Mouse (Mus musculus): ENCODE data around the gene Habp2. TPM values are rescaled to one million over a fixed set of nuclear protein-coding genes. Genes with fewer than 3 reads are reported as not detected.

The Habp2 gene
- polyA plus RNA-seq, 1 experiment from 2014 or later: 0.06 TPM

GRCm38 (mm10) chr19:56297264-56297663 lies 10.3 kb downstream of the Habp2 start:
- no peak overlapping the region for H3K4me2 ChIP-seq
- ATAC-seq (ENCODE audit: low FRiP score): no peak
- H3K27ac ChIP-seq (replicated peaks): no peak overlapping the region
- 72% methylated on average over 3 of the region's 3 CpGs for WGBS
- H3K9ac ChIP-seq (replicated peaks): no peak overlapping the region
- H3K27me3 ChIP-seq (replicated peaks): no peaks in the 10 kb centered on the region
- H3K9me3 ChIP-seq (replicated peaks): no peaks in the 10 kb centered on the region
- H3K36me3 ChIP-seq: no peaks in the 10 kb centered on the region
- no peak overlapping the region for H3K4me3 ChIP-seq (replicated peaks)
- peaks cover 14% of the 10 kb centered on the region for H3K4me1 ChIP-seq

- H3K27ac ChIP-seq (replicated peaks): no peak overlapping the region
- H3K36me3 ChIP-seq: no peaks in the 10 kb centered on the region
- WGBS: 57% methylated on average over 11 of the region's 11 CpGs
- ATAC-seq (ENCODE audit: low FRiP score): no peak
- H3K9me3 ChIP-seq (replicated peaks): no peaks in the 10 kb centered on the region
- H3K9ac ChIP-seq (replicated peaks): no peak overlapping the region
- H3K4me1 ChIP-seq: 0 out of 2 replicates have a peak, but pooled peaks cover 7% of the 10 kb centered on the region
- H3K4me3 ChIP-seq (replicated peaks): no peak overlapping the region
- H3K27me3 ChIP-seq (replicated peaks): no peaks in the 10 kb centered on the region
- no peak overlapping the region for H3K4me2 ChIP-seq
Observed at GRCm38 (mm10) chr19:56300835-56301234, 13.9 kb downstream of the Habp2 start.

GRCm38 (mm10) chr19:56316531-56316930 lies 29.6 kb downstream of the Habp2 start:
- Histone ChIP-seq H3K27me3 (replicated peaks) (no peaks in the 10 kb centered on the region), H3K27ac (replicated peaks) (no peak overlapping the region), H3K4me1 (peaks cover 21% of the 10 kb centered on the region), H3K9ac (replicated peaks) (no peak overlapping the region), H3K4me3 (replicated peaks) (no peak overlapping the region), H3K36me3 (no peaks in the 10 kb centered on the region), H3K4me2 (no peak overlapping the region), H3K9me3 (replicated peaks) (no peaks in the 10 kb centered on the region)
- 86% methylated on average over 3 of the region's 3 CpGs for WGBS
- no peak for ATAC-seq (ENCODE audit: low FRiP score)

GRCm38 (mm10) chr19:56319219-56319618 lies 32.3 kb downstream of the Habp2 start:
- H3K27me3 ChIP-seq (replicated peaks): 0 out of 2 replicates have a peak, but pooled peaks cover under 1% of the 10 kb centered on the region
- no peak overlapping the region for H3K9ac ChIP-seq (replicated peaks)
- ATAC-seq (ENCODE audit: low FRiP score): no peak
- no peak overlapping the region for H3K4me2 ChIP-seq
- H3K36me3 ChIP-seq: no peaks in the 10 kb centered on the region
- H3K4me3 ChIP-seq (replicated peaks): no peak overlapping the region
- peaks cover 24% of the 10 kb centered on the region for H3K4me1 ChIP-seq
- 97% methylated on average over 7 of the region's 7 CpGs for WGBS
- H3K9me3 ChIP-seq (replicated peaks): no peaks in the 10 kb centered on the region
- no peak overlapping the region for H3K27ac ChIP-seq (replicated peaks)

- H3K27me3 ChIP-seq (replicated peaks): 0 out of 2 replicates have a peak, but pooled peaks cover 2% of the 10 kb centered on the region
- no peak overlapping the region for H3K4me3 ChIP-seq (replicated peaks)
- H3K4me2 ChIP-seq: 0 out of 2 replicates have a peak overlapping the region, but pooled peaks have one; percentile 33
- no peaks in the 10 kb centered on the region for H3K9me3 ChIP-seq (replicated peaks)
- no peak overlapping the region for H3K27ac ChIP-seq (replicated peaks)
- peaks cover 24% of the 10 kb centered on the region for H3K4me1 ChIP-seq
- WGBS: 88% methylated on average over 6 of the region's 6 CpGs
- H3K9ac ChIP-seq (replicated peaks): no peak overlapping the region
- no peak for ATAC-seq (ENCODE audit: low FRiP score)
- no peaks in the 10 kb centered on the region for H3K36me3 ChIP-seq
Observed at GRCm38 (mm10) chr19:56319629-56320028, 32.7 kb downstream of the Habp2 start.

- Histone ChIP-seq H3K4me1 (peaks cover 24% of the 10 kb centered on the region), H3K9ac (replicated peaks) (0 out of 2 replicates have a peak overlapping the region, but pooled peaks have one; percentile 14), H3K9me3 (replicated peaks) (no peaks in the 10 kb centered on the region), H3K27me3 (replicated peaks) (0 out of 2 replicates have a peak, but pooled peaks cover 2% of the 10 kb centered on the region), H3K36me3 (no peaks in the 10 kb centered on the region), H3K4me3 (replicated peaks) (no peak overlapping the region; the same call in 1 of the 2 replicates), H3K27ac (replicated peaks) (no peak overlapping the region), H3K4me2 (peak overlapping the region; percentile 33)
- ATAC-seq (ENCODE audit: low FRiP score): no peak
- 19% methylated on average over 26 of the region's 26 CpGs for WGBS
Observed at GRCm38 (mm10) chr19:56320186-56320860, 33.4 kb downstream of the Habp2 start.

- Histone ChIP-seq H3K4me2 (no peak overlapping the region), H3K9me3 (replicated peaks) (no peaks in the 10 kb centered on the region), H3K27me3 (replicated peaks) (0 out of 2 replicates have a peak, but pooled peaks cover 2% of the 10 kb centered on the region), H3K9ac (replicated peaks) (no peak overlapping the region), H3K4me1 (peaks cover 32% of the 10 kb centered on the region), H3K27ac (replicated peaks) (no peak overlapping the region), H3K36me3 (no peaks in the 10 kb centered on the region), H3K4me3 (replicated peaks) (no peak overlapping the region)
- no peak for ATAC-seq (ENCODE audit: low FRiP score)
- 67% methylated on average over 12 of the region's 12 CpGs for WGBS
Observed at GRCm38 (mm10) chr19:56321303-56321920, 34.5 kb downstream of the Habp2 start.

GRCm38 (mm10) chr19:56325676-56326075 lies 38.7 kb downstream of the Habp2 start:
- Histone ChIP-seq H3K27me3 (replicated peaks) (0 out of 2 replicates have a peak, but pooled peaks cover 2% of the 10 kb centered on the region), H3K9ac (replicated peaks) (no peak overlapping the region), H3K36me3 (no peaks in the 10 kb centered on the region), H3K4me3 (replicated peaks) (no peak overlapping the region), H3K4me1 (peaks cover 21% of the 10 kb centered on the region), H3K4me2 (peak overlapping the region; percentile 15; the same call in 1 of the 2 replicates), H3K9me3 (replicated peaks) (no peaks in the 10 kb centered on the region), H3K27ac (replicated peaks) (no peak overlapping the region)
- no peak for ATAC-seq (ENCODE audit: low FRiP score)
- 52% methylated on average over 10 of the region's 10 CpGs for WGBS

- H3K36me3 ChIP-seq: no peaks in the 10 kb centered on the region
- WGBS: 36% methylated on average over 21 of the region's 21 CpGs
- H3K4me3 ChIP-seq (replicated peaks): no peak overlapping the region
- peak overlapping the region; percentile 45 for H3K27ac ChIP-seq (replicated peaks)
- H3K4me2 ChIP-seq: peak overlapping the region; percentile 15; the same call in 1 of the 2 replicates
- peaks cover 14% of the 10 kb centered on the region for H3K4me1 ChIP-seq
- no peak for ATAC-seq (ENCODE audit: low FRiP score)
- H3K9me3 ChIP-seq (replicated peaks): no peaks in the 10 kb centered on the region
- 0 out of 2 replicates have a peak, but pooled peaks cover 2% of the 10 kb centered on the region for H3K27me3 ChIP-seq (replicated peaks)
- H3K9ac ChIP-seq (replicated peaks): no peak overlapping the region
Observed at GRCm38 (mm10) chr19:56326243-56326855, 39.4 kb downstream of the Habp2 start.

GRCm38 (mm10) chr19:56336321-56336720 lies 49.4 kb downstream of the Habp2 start:
- peaks cover 3% of the 10 kb centered on the region; the same call in 1 of the 2 replicates for H3K27me3 ChIP-seq (replicated peaks)
- H3K4me3 ChIP-seq (replicated peaks): no peak overlapping the region
- H3K27ac ChIP-seq (replicated peaks): no peak overlapping the region
- no peaks in the 10 kb centered on the region for H3K9me3 ChIP-seq (replicated peaks)
- 95% methylated on average over 17 of the region's 17 CpGs for WGBS
- no peak for ATAC-seq (ENCODE audit: low FRiP score)
- no peak overlapping the region for H3K4me2 ChIP-seq
- peaks cover 3% of the 10 kb centered on the region; the same call in 1 of the 2 replicates for H3K4me1 ChIP-seq
- H3K36me3 ChIP-seq: no peaks in the 10 kb centered on the region
- H3K9ac ChIP-seq (replicated peaks): no peak overlapping the region

GRCm38 (mm10) chr19:56336826-56337225 lies 49.9 kb downstream of the Habp2 start:
- Histone ChIP-seq H3K4me3 (replicated peaks) (no peak overlapping the region), H3K9ac (replicated peaks) (no peak overlapping the region), H3K36me3 (no peaks in the 10 kb centered on the region), H3K27me3 (replicated peaks) (peaks cover 4% of the 10 kb centered on the region; the same call in 1 of the 2 replicates), H3K27ac (replicated peaks) (no peak overlapping the region), H3K9me3 (replicated peaks) (no peaks in the 10 kb centered on the region), H3K4me2 (no peak overlapping the region), H3K4me1 (peaks cover 3% of the 10 kb centered on the region; the same call in 1 of the 2 replicates)
- 53% methylated on average over 12 of the region's 12 CpGs for WGBS
- no peak for ATAC-seq (ENCODE audit: low FRiP score)

All from neural tube, embryonic 15.5 days (tissue).